Mouse (Mus musculus) embryonic facial prominence, embryonic 14.5 days (tissue): ENCODE data around the gene Onecut1. TPM values are rescaled to one million over a fixed set of nuclear protein-coding genes. Genes with fewer than 3 reads are reported as not detected.

ENCODE experiments used
- ATAC-seq: fragments of 200-750 bp; cut with Nextera tagmentation; 2 replicates; pipeline ENCODE4 v1.8.0; 2017; ENCODE audit warnings: low read depth, moderate number of reproducible peaks, moderate TSS enrichment
- DNase-seq: peaks from one replicate; pipeline ENCODE4 v3.0.0-alpha.2; 2015; ENCODE audit warnings: low spot score
- H3K27ac ChIP-seq: fragments of 300-500 bp; sonication (generic); replicated peaks from 2 replicates; pipeline ENCODE4 v1.5.1; 2014; ENCODE audit warnings: low read depth, mild to moderate bottlenecking, low read length, moderate library complexity
- H3K27me3 ChIP-seq: fragments of 300-500 bp; sonication (generic); replicated peaks from 2 replicates; pipeline ENCODE4 v1.6.1; 2014; ENCODE audit warnings: low read length; ENCODE audit not compliant: control insufficient read depth, insufficient read depth
- H3K36me3 ChIP-seq: fragments of 300-500 bp; sonication (generic); 2 replicates; pipeline ENCODE4 v1.6.1; 2014; ENCODE audit warnings: low read length, mixed read lengths; ENCODE audit not compliant: control insufficient read depth, insufficient read depth
- H3K4me1 ChIP-seq: fragments of 300-500 bp; sonication (generic); 2 replicates; pipeline ENCODE4 v1.6.1; 2014; ENCODE audit warnings: antibody characterized with exemption, low read length; ENCODE audit not compliant: control insufficient read depth, insufficient read depth
- H3K4me2 ChIP-seq: fragments of 300-500 bp; sonication (generic); 2 replicates; pipeline ENCODE4 v1.6.1; 2014; ENCODE audit warnings: low read depth, mild to moderate bottlenecking, low read length, moderate library complexity, mixed read lengths
- H3K4me3 ChIP-seq: fragments of 300-500 bp; sonication (generic); 2 replicates; pipeline ENCODE4 v1.5.1; 2014; ENCODE audit warnings: low read depth, mild to moderate bottlenecking, low read length
- H3K9ac ChIP-seq: fragments of 300-500 bp; sonication (generic); 2 replicates; pipeline ENCODE4 v1.6.1; 2014; ENCODE audit warnings: low read depth, mild to moderate bottlenecking, low read length, moderate library complexity, mixed read lengths
- H3K9me3 ChIP-seq: fragments of 300-500 bp; sonication (generic); 2 replicates; pipeline ENCODE4 v1.6.1; 2016; ENCODE audit warnings: low read length; ENCODE audit not compliant: control insufficient read depth
- WGBS: fragments of 180-500 bp; shearing (Covaris S2); extraction: QIAGEN DNeasy Blood & Tissue Kit; methylation state at CpG from one replicate; pipeline ENCODE4 v1.1.7; 2014; 5-methylcytosine and 5-hydroxymethylcytosine counted together
- polyA plus RNA-seq: library from polyadenylated mRNA; unstranded; fragments of >200 nt; fragmentation: Nextera tagmentation; extraction: Ambion mirVana; gene quantifications from 2 replicates; pipeline ENCODE4 v1.2.1, GENCODE M21; 2014

Gene Onecut1
- polyA plus RNA-seq, 1 experiment from 2014 or later, result 0.31 TPM

DNA sequence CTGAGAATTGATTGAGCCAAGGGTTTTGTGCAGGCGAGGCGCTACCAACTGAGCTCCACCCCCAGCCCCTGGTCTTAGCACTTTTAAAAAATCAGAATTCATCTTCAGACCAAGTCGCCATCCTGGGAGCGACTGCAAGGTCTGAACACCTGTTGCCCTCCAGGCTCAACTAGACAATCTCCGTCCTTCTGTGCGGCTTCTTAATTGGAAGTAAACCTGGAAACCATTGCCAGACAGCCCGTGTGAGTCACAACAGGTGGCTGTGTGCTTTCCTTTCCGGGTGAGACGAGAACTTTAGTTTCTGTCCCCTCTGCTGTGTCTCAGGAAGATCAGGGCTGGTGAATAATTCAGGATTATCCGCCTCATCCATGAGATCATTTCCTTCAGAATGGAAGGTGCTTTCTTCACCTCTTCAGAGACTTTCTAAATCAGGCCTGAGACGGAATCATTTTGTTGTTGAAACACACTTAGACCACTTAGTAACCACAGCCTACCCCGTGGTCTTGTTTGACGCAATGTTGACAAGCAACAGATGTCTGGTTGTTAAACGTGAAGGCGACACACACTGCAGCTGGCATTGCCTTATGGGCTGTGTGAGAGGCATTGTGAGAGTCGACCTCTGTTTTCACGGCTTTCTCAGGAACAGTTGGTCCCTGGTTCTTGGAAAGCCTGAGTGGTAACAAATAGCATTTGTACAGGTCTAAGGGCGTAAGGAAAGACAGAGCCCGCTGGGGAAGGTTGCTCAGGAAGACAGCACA is 51.1 kb downstream of the Onecut1 start:
- Histone ChIP-seq H3K27me3 (no peaks in the 10 kb centered on the region), H3K9ac (no peak overlapping the region), H3K9me3 (0 out of 2 replicates have a peak, but pooled peaks cover 5% of the 10 kb centered on the region), H3K4me3 (no peak overlapping the region), H3K27ac (no peak overlapping the region), H3K4me2 (no peak overlapping the region), H3K36me3 (no peaks in the 10 kb centered on the region), H3K4me1 (peaks cover 6% of the 10 kb centered on the region; the same call in 1 of the 2 replicates)
- DNase-seq (peak; percentile 56), ATAC-seq (peak; percentile 19; the same call in 1 of the 2 replicates)
- WGBS, result 46% methylated on average over 19 of the region's 19 CpGs

GRCm38 (mm10) chr9:74915611-74916010 is 53.9 kb downstream of the Onecut1 start:
- Histone ChIP-seq H3K4me1 (peaks cover 6% of the 10 kb centered on the region; the same call in 1 of the 2 replicates), H3K9ac (no peak overlapping the region), H3K4me3 (no peak overlapping the region), H3K27ac (no peak overlapping the region), H3K4me2 (no peak overlapping the region), H3K36me3 (no peaks in the 10 kb centered on the region), H3K27me3 (no peaks in the 10 kb centered on the region), H3K9me3 (0 out of 2 replicates have a peak, but pooled peaks cover 5% of the 10 kb centered on the region)
- WGBS, result 83% methylated on average over 3 of the region's 3 CpGs
- ATAC-seq (no peak), DNase-seq (no peak)

DNA sequence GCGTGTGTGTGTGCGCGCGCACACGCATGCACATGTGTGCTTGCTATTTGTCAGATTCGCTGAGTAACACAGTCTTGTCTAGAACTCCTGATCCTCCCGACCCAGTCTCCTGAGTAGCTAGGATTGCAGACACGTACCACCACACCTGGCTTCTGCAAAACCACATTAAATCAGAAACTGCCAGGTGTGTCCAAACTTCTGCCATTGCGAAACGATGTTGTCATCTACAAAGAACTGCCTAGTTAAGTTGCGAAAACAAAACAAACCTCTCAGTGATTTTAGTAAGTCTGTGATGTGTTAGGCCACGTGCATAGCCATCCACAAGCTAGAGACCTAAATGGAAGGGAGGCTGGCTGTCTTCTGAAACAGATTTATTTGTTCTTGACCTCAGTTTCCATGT is 58.7 kb downstream of the Onecut1 start:
- Histone ChIP-seq H3K4me2 (no peak overlapping the region), H3K4me1 (no peaks in the 10 kb centered on the region), H3K27me3 (no peaks in the 10 kb centered on the region), H3K4me3 (no peak overlapping the region), H3K9ac (no peak overlapping the region), H3K36me3 (no peaks in the 10 kb centered on the region), H3K27ac (no peak overlapping the region), H3K9me3 (0 out of 2 replicates have a peak, but pooled peaks cover 5% of the 10 kb centered on the region)
- DNase-seq (peak; percentile 41), ATAC-seq (no peak; the same call in 1 of the 2 replicates)
- 85% methylated on average over 12 of the region's 12 CpGs for WGBS

DNA sequence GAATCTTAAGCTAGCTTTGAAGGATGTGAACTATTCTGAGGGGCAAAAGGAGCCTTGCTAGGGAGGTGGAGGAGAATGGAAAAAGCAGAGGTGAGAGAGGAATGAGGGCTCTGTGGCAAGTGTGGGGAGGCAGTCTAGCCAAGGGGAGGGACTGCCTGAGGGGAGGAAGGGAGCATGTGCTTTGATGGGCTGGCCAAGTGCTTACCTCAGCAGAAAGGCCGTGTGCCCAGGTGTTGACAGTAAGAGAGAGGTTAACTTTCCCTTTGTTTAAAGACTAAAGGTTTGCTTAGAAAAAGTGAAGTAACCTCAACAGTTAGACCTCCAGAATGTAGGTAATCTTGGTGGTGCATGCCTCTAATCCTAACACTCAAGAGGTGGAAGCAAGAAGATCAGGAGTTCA is 59.7 kb downstream of the Onecut1 start:
- Histone ChIP-seq H3K9me3 (0 out of 2 replicates have a peak, but pooled peaks cover 5% of the 10 kb centered on the region), H3K4me3 (no peak overlapping the region), H3K4me2 (no peak overlapping the region), H3K27ac (no peak overlapping the region), H3K9ac (no peak overlapping the region), H3K27me3 (no peaks in the 10 kb centered on the region), H3K36me3 (no peaks in the 10 kb centered on the region), H3K4me1 (no peaks in the 10 kb centered on the region)
- DNase-seq, result no peak
- WGBS, result 11% methylated on average over 1 of the region's 1 CpGs
- ATAC-seq, result no peak

DNA sequence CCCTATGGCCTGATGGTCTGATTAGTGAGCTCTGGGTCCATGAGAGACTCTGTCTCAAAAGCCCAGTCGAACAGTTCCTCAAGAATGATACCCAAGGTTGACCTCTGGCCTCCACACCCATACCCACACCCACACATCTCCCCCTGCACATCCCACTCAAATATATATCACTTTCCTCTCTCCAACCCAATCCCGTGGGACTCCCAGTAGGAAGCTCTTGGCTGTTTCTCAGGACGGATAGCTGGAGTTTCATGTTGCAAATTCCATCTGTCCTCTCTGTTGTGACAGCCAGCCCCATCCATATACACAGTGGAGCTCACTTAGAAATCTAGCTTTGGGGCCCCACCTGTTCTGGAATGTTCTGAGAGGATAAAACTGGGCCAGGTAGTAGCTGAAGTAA is 61.2 kb downstream of the Onecut1 start:
- DNase-seq (no peak), ATAC-seq (no peak)
- H3K4me3 ChIP-seq, result no peak overlapping the region
- 55% methylated on average over 3 of the region's 3 CpGs for WGBS
- no peak overlapping the region for H3K9ac ChIP-seq
- H3K27me3 ChIP-seq, result no peaks in the 10 kb centered on the region
- no peaks in the 10 kb centered on the region for H3K4me1 ChIP-seq
- no peak overlapping the region for H3K4me2 ChIP-seq
- H3K9me3 ChIP-seq, result no peaks in the 10 kb centered on the region
- H3K27ac ChIP-seq, result no peak overlapping the region
- no peaks in the 10 kb centered on the region for H3K36me3 ChIP-seq

DNA sequence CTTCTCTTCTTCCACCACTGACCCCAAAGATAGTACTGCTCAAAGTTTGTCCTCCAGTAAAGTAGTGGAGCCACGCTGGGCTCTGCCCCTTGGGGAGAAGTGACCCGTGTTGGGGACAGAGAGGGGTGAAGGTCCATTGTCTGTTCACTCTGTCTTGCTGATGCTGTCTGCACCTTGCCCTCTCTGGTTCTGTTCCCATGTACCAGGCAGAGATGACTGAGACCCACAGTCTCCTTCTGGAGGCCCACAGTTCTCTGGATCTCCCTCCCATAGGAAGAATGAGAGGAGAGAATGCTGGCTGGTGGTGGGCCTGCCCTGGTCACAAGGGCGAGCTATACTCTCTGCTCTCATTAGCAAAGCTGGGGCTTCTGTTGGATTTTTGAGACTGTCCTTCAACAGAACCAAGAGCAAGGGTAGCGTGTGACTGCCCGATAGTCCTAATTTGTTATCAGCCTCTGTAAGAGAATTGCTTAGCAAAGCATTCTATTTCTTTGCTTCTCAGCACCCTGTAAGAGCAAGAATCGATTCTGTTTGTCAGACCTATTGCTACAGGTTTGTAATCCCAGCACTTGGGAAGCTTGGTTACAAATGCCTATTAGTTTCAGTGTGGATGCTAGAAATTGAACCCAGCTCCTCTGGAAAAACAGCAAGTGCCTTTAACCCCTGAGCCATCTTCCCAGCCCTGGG is 61.7 kb downstream of the Onecut1 start:
- no peak for DNase-seq
- H3K27me3 ChIP-seq, result no peaks in the 10 kb centered on the region
- no peak overlapping the region for H3K27ac ChIP-seq
- H3K4me3 ChIP-seq, result no peak overlapping the region
- H3K4me2 ChIP-seq, result no peak overlapping the region
- no peak for ATAC-seq
- H3K9me3 ChIP-seq, result no peaks in the 10 kb centered on the region
- H3K4me1 ChIP-seq, result no peaks in the 10 kb centered on the region
- no peaks in the 10 kb centered on the region for H3K36me3 ChIP-seq
- no peak overlapping the region for H3K9ac ChIP-seq
- 85% methylated on average over 6 of the region's 6 CpGs for WGBS

DNA sequence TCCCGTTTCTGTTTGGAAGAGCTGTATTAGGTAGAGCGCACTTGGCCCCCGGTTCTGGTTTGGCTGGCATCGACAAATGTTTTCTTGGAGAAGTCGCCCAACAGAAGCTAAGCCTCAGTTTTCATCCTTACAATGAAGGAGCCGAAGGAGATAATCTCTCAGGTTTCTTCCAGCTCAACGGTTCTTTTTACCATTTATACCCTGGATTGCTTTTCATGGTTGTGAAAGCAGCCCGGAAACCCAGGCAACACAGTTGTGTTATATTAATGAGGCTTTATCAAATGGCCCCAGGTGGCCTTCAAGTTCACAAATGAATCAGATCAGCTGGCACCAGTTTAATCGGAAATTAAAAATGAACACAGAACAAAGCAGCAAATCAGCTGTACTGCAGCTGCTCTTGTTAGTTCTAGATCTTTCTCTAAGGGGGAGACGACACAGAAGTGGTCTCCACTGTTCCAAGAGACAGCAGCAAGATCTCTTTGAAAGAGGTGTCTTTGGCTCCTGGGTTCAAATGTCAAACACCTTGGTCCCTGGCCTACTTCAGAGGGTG is 63.6 kb downstream of the Onecut1 start:
- DNase-seq (peak; percentile 64), ATAC-seq (peak; percentile 83; the same call in 1 of the 2 replicates)
- WGBS, result 67% methylated on average over 10 of the region's 10 CpGs
- Histone ChIP-seq H3K27ac (no peak overlapping the region; the same call in 1 of the 2 replicates), H3K27me3 (no peaks in the 10 kb centered on the region), H3K4me2 (no peak overlapping the region), H3K36me3 (no peaks in the 10 kb centered on the region), H3K4me3 (no peak overlapping the region), H3K9me3 (no peaks in the 10 kb centered on the region), H3K4me1 (no peaks in the 10 kb centered on the region), H3K9ac (no peak overlapping the region)

DNA sequence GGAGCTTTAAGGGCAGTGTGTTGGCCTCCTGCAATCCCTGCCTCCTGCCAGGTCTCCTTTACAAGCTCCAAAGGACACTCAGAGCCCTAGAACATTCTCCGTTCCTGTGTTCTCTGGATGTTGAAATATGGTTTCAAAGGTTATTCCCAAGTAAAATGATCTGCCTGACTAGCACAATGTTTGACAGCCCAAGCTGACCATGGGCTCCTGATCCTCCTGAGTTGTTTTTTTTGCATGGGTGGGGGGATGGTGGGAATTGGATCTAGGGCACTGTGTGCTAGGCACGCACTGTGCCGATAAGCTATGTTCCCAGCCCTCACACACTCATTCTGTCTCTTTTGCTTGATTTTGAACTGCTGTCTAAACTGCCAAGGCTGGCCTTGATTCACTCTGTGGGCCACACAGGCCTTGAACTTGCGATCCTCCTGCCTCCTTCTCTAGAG is 68.3 kb downstream of the Onecut1 start:
- no peaks in the 10 kb centered on the region for H3K27me3 ChIP-seq
- no peak overlapping the region for H3K27ac ChIP-seq
- H3K4me2 ChIP-seq, result no peak overlapping the region
- H3K36me3 ChIP-seq, result no peaks in the 10 kb centered on the region
- DNase-seq (no peak), ATAC-seq (no peak)
- no peaks in the 10 kb centered on the region for H3K9me3 ChIP-seq
- H3K4me1 ChIP-seq, result no peaks in the 10 kb centered on the region
- no peak overlapping the region for H3K4me3 ChIP-seq
- 83% methylated on average over 4 of the region's 4 CpGs for WGBS
- H3K9ac ChIP-seq, result no peak overlapping the region
